Mouse (Mus musculus): ENCODE measurements around the gene Hivep1. TPM values are rescaled to one million over a fixed set of nuclear protein-coding genes. Genes with fewer than 3 reads are reported as not detected.

Hivep1 gene
- total RNA-seq, 1 experiment = 8.1 TPM

DNA sequence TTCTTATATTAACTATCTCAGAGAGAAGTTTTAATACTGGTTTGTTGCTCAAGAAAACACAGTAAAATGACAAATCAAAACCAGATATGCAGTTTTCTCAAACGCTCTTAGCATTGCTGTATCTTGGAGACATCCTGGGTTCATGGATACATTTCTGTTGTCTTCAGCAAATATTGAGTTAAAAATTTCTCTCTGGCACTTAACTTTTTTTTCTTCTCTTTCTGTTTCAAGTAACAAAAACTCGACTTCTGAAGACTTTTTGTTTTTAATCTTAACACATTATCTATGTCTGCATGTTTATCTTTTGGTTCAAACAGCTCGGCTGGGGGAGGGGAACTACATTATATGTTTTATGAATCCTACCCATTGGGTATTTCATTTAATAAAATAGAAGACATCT is 1.7 kb upstream of the Hivep1 start:
- DNase-seq (ENCODE audit: low read depth, low spot score) = no peak
- Histone ChIP-seq H3K4me3 (ENCODE audit: insufficient read depth in 1 of 2, low read depth in 1 of 2, low read length in 2 of 2, poor library complexity in 1 of 2, severe bottlenecking in 1 of 2) (no peak overlapping the region), H3K27ac (ENCODE audit: insufficient read depth, low read depth, low read length, poor library complexity, severe bottlenecking) (no peak overlapping the region), H3K9ac (ENCODE audit: insufficient read depth, low read depth, low read length, poor library complexity, severe bottlenecking) (no peak overlapping the region), H3K4me1 (ENCODE audit: control insufficient read depth in 2 of 2, insufficient read depth in 2 of 2, low read length in 2 of 2, poor library complexity in 1 of 2) (peaks cover 0 to 2% of the 10 kb centered on the region in 2 experiments; a peak in 1 of 4 replicates), H3K36me3 (ENCODE audit: control insufficient read depth, insufficient read depth, low read length, poor library complexity, severe bottlenecking) (no peaks in the 10 kb centered on the region), H3K9me3 (ENCODE audit: control insufficient read depth, insufficient read depth, low read depth, low read length) (no peaks in the 10 kb centered on the region)
- in situ Hi-C loops (cut with MboI; ENCODE audit: low sequenced_read_pairs in 2 of 2, unreplicated experiment in 2 of 2) = no loop called here
- TF ChIP-seq CHD2 (IDR thresholded peaks at IDR 0.05; ENCODE audit: low read depth, low read length) = no peak

DNA sequence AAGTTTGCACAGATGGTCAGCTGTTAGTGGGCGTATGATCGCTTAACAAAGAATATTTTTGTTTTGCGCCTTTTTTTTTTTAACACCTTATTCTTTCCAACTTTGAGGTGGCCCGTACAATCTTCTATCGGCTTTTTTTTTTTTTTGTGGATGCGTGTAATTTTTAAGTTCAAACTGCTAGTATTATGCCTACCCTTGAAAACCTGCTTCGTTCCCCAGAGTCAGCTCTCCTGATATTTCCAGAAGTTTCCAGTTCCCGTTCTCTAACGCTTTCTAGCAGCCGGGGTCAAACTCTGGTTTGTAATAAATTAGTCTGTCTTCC is 980 bp upstream of the Hivep1 start:
- Histone ChIP-seq H3K36me3 (ENCODE audit: control insufficient read depth, insufficient read depth, low read length, poor library complexity, severe bottlenecking) (no peaks in the 10 kb centered on the region), H3K9me3 (ENCODE audit: control insufficient read depth, insufficient read depth, low read depth, low read length) (no peaks in the 10 kb centered on the region), H3K4me3 (ENCODE audit: insufficient read depth in 1 of 2, low read depth in 1 of 2, low read length in 2 of 2, poor library complexity in 1 of 2, severe bottlenecking in 1 of 2) (peak overlapping the region; percentile 56 to 71), H3K27ac (ENCODE audit: insufficient read depth, low read depth, low read length, poor library complexity, severe bottlenecking) (no peak overlapping the region), H3K4me1 (ENCODE audit: control insufficient read depth in 2 of 2, insufficient read depth in 2 of 2, low read length in 2 of 2, poor library complexity in 1 of 2) (peaks cover 0 to 2% of the 10 kb centered on the region in 2 experiments; a peak in 1 of 4 replicates), H3K9ac (ENCODE audit: insufficient read depth, low read depth, low read length, poor library complexity, severe bottlenecking) (peak overlapping the region; percentile 34; the same call in 1 of the 2 replicates)
- TF ChIP-seq HCFC1 (IDR thresholded peaks at IDR 0.05; ENCODE audit: borderline replicate concordance, insufficient read depth, low read length) (no peak), MAFK (IDR thresholded peaks at IDR 0.05; ENCODE audit: insufficient read depth, low read depth, low read length) (no peak), ZC3H11A (IDR thresholded peaks at IDR 0.05; ENCODE audit: borderline replicate concordance, low read depth, low read length) (no peak), CHD2 (IDR thresholded peaks at IDR 0.05; ENCODE audit: low read depth, low read length) (no peak), ZNF384 (IDR thresholded peaks at IDR 0.05; ENCODE audit: low read depth, low read length) (no peak)
- DNase-seq (ENCODE audit: low read depth, low spot score) = no peak
- in situ Hi-C loops (cut with MboI; ENCODE audit: low sequenced_read_pairs in 2 of 2, unreplicated experiment in 2 of 2) = no loop called here

DNA sequence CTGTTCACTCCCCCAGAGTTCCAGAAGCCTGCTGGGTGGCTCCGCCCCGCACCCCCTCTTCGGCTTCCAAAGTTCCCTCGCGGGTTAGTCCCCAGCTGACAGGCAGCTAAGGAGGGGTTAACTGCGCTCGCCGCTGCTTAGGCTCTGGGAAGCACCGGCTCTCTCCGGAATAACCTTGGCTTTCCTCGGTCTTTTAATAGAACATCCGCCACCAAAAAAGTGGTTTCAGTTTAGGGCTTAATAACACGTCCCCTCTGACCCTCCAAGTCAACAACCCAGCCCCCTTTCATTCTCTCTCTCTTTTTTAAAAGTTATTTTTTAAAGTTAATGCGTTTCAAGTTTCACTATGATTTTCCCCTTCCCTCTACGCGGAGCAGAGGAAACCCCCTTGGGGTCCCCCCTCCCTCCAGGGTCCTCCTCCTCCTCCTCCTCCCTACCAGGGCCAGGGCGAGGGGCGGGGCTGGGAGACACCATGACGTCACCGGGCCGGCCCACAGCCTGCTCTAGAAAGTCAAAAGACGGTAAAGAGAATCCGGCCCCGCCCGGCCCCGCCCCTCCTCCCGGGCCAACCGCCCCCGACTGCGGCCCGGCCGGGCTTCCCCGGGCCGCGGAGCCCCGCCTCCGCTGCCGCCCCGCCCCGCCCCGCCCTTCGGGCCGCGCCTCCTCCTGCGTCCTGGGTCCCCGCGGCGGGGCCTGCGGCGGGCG is 467 bp upstream of the Hivep1 start:
- H3K9me3 ChIP-seq (ENCODE audit: control insufficient read depth, insufficient read depth, low read depth, low read length) = no peaks in the 10 kb centered on the region
- peak overlapping the region; percentile 34; the same call in 1 of the 2 replicates for H3K9ac ChIP-seq (ENCODE audit: insufficient read depth, low read depth, low read length, poor library complexity, severe bottlenecking)
- TF ChIP-seq MAFK (IDR thresholded peaks at IDR 0.05; ENCODE audit: insufficient read depth, low read depth, low read length) (no peak), CHD2 (IDR thresholded peaks at IDR 0.05; ENCODE audit: low read depth, low read length) (no peak), ZNF384 (IDR thresholded peaks at IDR 0.05; ENCODE audit: low read depth, low read length) (no peak), ZC3H11A (IDR thresholded peaks at IDR 0.05; ENCODE audit: borderline replicate concordance, low read depth, low read length) (no peak), HCFC1 (IDR thresholded peaks at IDR 0.05; ENCODE audit: borderline replicate concordance, insufficient read depth, low read length) (peak; percentile 55; the same call in 1 of the 2 replicates)
- peak; percentile 90 for DNase-seq (ENCODE audit: low read depth, low spot score)
- no peak overlapping the region for H3K27ac ChIP-seq (ENCODE audit: insufficient read depth, low read depth, low read length, poor library complexity, severe bottlenecking)
- no peaks in the 10 kb centered on the region for H3K36me3 ChIP-seq (ENCODE audit: control insufficient read depth, insufficient read depth, low read length, poor library complexity, severe bottlenecking)
- H3K4me1 ChIP-seq (ENCODE audit: control insufficient read depth in 2 of 2, insufficient read depth in 2 of 2, low read length in 2 of 2, poor library complexity in 1 of 2) = peaks cover 0 to 2% of the 10 kb centered on the region in 2 experiments; a peak in 1 of 4 replicates
- in situ Hi-C loops (cut with MboI; ENCODE audit: low sequenced_read_pairs in 2 of 2, unreplicated experiment in 2 of 2) = no loop called here
- peak overlapping the region; percentile 71 to 88 for H3K4me3 ChIP-seq (ENCODE audit: insufficient read depth in 1 of 2, low read depth in 1 of 2, low read length in 2 of 2, poor library complexity in 1 of 2, severe bottlenecking in 1 of 2)

DNA sequence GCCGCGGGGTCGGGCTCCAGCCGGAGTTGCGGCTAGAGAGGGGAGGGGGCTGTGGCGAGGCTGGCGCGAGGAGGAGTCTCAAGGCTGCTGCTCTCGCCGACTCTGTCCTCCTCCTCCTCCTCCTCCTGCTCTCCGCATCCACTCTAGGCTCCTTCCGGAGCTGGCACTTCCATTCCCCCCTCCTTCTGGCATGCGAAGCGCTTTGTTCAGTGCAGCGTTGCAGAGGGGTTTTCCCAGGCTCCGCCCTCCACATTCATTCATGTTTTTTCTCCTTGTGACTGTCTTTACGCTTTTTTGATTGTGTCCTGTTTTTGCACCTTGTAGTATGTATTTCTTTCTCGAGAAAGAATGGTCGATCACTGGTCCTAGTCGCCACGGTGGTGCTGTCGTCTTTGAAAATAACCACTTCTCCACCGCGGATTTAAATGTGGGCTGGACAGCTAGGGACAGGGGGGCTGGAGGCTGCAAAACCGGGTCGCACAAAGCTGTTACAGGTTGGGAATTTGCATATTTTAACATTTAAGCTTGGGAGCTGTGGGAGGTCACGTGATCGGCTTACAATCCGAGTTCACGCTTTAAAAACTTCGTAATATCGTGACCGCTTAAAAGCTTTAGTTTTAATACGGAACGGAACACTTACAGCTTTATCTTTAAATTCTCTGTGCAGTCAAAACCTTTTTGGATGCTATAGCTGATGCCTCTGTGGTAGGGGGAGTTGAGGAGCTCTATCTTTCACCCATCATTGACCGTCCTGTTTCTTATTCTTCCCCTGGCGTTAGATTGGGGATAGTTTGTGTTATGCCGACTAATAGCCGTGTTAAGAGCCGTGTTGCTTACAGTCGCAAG is 1.1 kb downstream of the Hivep1 start:
- H3K4me3 ChIP-seq (ENCODE audit: insufficient read depth in 1 of 2, low read depth in 1 of 2, low read length in 2 of 2, poor library complexity in 1 of 2, severe bottlenecking in 1 of 2) = peak overlapping the region; percentile 55 to 88
- H3K27ac ChIP-seq (ENCODE audit: insufficient read depth, low read depth, low read length, poor library complexity, severe bottlenecking) = peak overlapping the region; percentile 46; the same call in 1 of the 2 replicates
- in situ Hi-C loops (cut with MboI; ENCODE audit: low sequenced_read_pairs in 2 of 2, unreplicated experiment in 2 of 2) = no loop called here
- no peaks in the 10 kb centered on the region for H3K9me3 ChIP-seq (ENCODE audit: control insufficient read depth, insufficient read depth, low read depth, low read length)
- peak; percentile 40 for DNase-seq (ENCODE audit: low read depth, low spot score)
- peaks cover 0 to 2% of the 10 kb centered on the region in 2 experiments; a peak in 1 of 4 replicates for H3K4me1 ChIP-seq (ENCODE audit: control insufficient read depth in 2 of 2, insufficient read depth in 2 of 2, low read length in 2 of 2, poor library complexity in 1 of 2)
- TF ChIP-seq MAFK (IDR thresholded peaks at IDR 0.05; ENCODE audit: insufficient read depth, low read depth, low read length) (0 out of 2 replicates have a peak, but pooled peaks have one; percentile 3), CHD2 (IDR thresholded peaks at IDR 0.05; ENCODE audit: low read depth, low read length) (no peak), HCFC1 (IDR thresholded peaks at IDR 0.05; ENCODE audit: borderline replicate concordance, insufficient read depth, low read length) (peak; percentile 22; the same call in 1 of the 2 replicates)
- H3K9ac ChIP-seq (ENCODE audit: insufficient read depth, low read depth, low read length, poor library complexity, severe bottlenecking) = peak overlapping the region; percentile 86
- no peaks in the 10 kb centered on the region for H3K36me3 ChIP-seq (ENCODE audit: control insufficient read depth, insufficient read depth, low read length, poor library complexity, severe bottlenecking)

All from ES-E14 (cell line).